Mouse (Mus musculus): Measurements from ENCODE around the gene Cep19.
"Not testable (repeated sequence)": the region's sequence is repeated elsewhere in the genome, so short reads cannot be mapped to it uniquely, and the experiment has no call there.

Gene Cep19

DNA sequence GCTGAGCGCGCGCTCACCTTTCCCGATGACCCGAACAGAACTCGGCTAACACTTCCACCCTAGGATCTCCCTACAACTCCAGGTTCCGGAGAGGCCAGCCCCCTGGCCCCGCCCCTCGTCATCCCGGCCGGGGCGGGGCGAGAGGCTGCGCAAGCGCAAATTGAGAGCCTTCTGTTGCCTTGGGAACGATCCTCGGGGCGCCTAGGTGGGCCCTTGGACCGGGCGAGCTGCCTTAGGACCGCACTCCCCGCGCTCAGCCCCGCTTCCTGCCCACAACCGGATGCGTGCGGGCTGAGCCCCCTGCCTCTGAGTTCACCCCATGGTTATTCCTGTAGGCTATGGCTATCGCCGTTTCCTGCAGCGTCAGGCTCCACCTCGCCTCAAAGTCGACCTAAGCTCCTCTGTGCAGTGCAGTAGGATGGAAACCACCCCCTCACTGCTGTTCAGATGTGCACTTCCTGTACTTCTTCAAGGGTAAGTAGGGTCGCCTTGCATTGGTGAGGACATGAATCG, at the start of gene Cep19, which contains the start of gene Pigx:
Cep19 (plus strand) TSS at position 163 of the 513 bp plus-strand sequence.
Pigx (minus strand) TSS at position 103 of the 513 bp plus-strand sequence.
- peak; percentile 94 for DNase-seq (ENCODE audit: low read depth, low spot score)

DNA sequence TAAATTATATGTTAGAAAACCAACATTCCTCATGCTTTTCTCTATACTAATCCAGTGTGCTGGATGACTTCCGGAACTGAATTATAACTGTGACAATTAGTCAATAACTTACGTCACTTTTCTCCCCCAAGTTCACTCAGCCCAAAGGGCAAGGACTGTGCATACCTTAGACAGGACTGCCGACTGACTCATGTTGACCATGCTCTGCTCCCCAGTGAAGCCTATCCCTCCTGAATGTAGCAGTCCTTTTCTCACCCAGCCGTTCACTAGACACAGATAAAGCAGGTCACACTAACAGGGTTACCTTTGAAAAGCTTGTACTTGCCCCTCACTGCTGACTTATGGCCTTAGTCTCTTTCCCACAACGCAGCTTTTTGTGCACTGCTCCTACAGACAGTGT, 40.8 kb upstream of the Cep19 start:
- DNase-seq (ENCODE audit: low read depth, low spot score): no peak

DNA sequence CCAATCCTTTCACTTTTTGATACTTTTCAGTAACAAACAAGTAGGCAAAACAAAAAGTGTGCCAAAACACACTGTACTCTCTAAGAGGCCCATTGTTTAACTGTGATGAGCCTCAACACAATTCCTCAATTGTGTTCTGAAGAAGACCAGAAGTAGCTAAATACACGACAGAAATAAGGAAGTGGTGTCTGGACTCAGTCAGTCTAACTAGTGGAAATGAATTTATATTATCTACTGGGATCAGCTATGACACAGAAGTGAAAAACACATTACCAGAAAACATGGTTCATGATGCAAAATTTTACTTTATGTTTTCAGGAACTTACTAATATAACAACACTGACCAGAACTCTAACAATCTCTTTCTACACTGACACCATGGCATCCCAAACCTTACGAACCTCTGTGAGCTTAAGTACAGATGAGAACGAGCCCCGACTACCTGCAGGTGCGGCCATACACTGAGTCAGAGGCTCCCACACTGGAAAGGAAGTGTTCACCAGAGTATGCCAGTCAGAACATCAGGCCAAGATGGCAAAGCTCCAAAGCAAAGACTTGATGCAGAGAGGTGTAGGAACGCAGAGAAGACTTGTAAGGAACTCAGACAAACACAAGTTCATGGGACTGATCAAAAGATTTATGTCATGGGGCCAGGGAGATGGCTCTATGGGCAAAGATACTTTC, 39.6 kb upstream of the Cep19 start:
- peak; percentile 65 for DNase-seq (ENCODE audit: low read depth, low spot score)

DNA sequence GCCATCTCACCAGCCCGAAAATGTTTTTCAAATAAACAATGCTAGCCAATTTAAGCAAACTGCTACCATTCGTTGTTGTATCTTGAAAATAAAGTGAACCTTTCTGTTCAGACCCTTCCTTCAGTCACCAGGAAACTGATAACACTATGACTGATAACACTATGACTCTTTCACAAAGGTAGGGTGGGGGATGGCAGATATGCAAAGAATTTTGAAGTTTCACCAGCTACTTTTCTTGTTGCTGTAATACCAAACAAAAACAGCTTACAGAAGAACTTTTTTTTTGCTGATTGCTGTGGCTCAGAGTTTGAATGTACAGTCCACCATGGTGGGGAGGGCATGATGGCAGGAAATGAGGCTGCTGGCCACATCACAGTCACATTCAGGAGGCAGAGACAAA, 37.4 kb upstream of the Cep19 start:
- DNase-seq (ENCODE audit: low read depth, low spot score): no peak

DNA sequence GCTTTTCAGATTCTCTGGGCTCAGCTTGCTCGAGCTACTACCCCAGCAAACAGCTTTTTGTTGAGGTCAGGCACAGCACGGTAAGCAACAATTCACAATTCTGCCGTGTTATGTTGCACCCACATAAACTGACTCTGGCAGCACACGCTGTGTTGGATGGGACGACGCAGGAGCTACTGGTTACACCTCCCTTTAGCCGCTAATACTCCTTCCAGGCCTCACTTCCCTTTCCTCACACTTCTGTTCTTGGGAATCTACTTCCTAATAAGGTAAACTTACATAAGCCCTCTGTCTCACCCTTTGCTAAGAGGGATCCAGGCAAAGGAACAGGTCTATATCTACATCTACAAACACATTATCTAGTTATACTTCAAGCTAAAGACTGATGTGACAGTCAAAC, 35.7 kb upstream of the Cep19 start:
- no peak for DNase-seq (ENCODE audit: low read depth, low spot score)

DNA sequence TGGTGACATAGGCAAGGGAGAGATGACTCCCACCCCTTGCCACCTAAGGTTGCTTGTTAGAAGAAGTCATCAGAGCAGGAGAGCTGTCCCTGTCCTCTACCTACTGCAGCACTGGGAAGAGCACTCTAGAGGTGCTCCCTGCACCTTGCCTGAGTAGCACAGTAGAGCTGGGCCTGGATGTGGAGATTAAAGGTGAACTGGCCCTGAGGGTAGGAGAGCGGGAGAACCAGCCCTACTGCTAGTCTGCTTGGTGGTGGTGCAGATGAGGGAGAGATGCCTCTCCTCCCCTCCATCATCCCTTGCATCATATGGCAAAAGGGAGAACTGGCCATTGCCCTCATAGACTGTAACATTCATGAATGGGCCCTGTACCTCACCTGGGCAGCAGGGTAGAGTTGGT, 32.7 kb upstream of the Cep19 start:
- DNase-seq (ENCODE audit: low read depth, low spot score): no peak

DNA sequence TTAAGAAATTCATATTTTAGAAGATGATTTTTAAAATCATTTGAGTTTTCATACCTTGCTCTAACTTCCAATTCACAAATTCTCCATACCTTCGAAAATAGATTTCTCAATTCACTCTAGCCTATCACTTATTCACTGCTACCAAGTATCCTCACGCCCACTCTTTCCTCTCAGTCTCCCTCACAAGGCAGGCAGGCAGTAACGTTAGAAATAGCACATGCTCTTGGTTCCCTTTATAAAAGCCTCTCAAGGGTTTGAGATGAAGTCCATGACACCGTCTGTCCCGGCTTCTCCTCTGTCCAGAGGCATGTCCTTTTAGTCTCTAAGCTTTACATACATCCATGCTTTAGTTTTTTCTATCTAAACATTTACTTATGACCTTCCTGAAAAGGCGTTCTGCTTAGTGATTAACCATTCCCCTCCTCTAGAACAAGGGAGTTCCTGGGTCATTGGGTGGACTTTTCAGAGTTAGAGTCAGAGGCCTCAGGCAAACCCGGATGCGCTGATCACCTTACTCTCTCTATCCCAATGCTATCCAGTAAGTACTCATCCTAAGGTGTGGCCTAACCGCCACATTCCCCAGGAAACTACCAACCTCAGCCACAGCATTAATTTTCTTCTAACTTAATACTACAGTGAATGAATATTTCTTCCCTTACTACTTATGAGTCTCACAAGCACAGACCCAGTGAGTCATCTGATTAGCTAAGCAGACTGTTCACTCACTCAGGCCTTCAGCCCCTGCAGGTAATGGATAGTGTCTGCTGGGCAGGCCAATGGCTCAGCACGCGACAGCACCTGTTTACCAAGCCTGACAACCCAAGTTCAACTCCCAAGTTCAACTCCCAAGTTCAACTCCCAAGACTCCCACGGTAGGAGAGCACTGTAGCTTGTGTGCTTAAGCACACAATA, 31.0 kb upstream of the Cep19 start:
- DNase-seq (ENCODE audit: low read depth, low spot score): no peak

DNA sequence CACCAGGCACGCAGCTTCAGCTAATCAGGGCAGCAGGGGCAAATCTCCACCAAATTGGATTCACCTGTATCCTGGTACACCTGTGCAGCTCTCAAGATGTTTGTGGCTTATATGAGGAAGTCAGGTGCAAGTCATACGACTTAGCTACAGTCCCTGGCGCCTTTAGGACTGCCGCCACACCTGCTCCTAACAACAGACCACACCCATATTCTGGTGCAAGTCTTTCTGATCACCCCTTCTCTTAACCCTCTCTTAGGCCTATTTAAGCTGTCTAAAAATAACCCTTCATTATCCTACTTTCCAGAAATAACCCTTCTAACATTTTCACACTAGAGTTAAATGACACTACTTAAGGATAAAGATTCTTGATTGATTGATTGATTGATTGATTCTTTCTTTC, 29.5 kb upstream of the Cep19 start:
- not testable (repeated sequence) for DNase-seq (ENCODE audit: low read depth, low spot score)

DNA sequence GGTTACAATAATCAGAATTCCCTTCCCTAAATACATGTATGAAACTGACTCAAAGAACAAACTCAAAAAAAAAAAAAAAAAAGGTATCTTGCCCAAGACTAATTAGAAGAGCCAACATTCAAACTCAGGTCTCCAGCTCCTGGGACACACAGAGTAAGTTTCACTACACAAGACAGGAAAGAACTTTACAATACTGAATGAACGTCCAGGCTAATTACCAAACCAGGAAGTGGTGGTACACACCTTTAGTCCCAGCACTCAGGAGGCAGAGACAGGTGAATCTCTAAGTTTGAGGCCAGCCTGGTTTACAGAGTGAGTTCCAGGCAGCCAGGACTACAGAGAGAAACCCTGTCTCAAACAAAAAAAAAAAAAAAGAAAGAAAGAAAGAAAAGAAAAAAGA, 23.8 kb upstream of the Cep19 start:
- no peak for DNase-seq (ENCODE audit: low read depth, low spot score)

DNA sequence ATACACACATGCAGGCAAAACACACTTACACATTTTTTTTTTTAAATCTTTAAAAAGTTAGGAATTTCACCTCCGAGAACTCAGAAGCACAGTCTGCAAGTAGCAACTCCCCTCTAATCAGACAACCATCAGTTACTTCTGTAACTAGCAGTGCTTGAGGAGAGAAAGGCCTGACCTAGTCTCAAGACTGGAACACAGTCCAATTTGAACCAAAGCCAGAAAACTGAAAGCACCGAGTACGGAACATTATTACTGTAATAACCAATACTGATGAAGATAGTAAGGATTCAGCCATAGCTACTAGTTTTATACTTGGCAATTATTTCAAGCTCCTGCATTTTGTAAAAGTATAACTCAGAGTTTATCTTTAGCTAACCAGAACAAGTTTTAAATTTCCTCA, 23.2 kb upstream of the Cep19 start:
- no peak for DNase-seq (ENCODE audit: low read depth, low spot score)

DNA sequence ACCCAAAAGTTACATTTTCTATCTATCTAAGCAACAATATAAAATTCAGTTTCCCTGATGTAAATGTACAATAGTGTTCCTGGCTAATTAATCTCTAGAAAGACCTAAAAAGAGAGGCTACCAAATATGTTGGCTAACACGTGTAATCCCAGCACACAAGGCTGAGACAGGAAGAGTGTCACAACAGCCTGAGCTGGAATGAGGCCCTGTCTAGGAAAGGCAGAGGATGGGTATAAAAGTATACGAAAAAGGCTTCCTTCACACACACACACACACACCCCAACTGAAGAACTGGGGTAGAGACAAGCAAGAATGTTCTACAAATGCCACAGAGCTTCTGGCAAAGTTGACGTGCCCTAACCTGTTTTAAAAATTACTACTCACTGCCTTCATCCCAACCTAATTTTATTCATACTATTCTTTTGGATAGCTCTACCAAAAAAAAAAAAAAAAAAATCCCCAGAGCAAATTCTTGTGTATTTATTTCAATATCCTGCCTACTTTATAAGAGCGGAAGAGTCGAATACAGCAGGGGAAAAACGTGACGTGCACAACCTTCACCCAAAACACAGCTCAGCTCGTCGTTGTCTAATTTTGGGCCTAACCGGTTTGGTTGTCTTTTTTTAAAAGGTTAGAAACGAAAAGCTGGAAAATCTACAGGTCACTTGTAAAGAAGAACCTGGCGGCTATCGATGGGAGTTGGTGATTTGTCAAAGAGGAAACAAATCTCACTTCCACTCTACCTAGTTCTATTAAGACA, 21.8 kb upstream of the Cep19 start:
- no peak for DNase-seq (ENCODE audit: low read depth, low spot score)

DNA sequence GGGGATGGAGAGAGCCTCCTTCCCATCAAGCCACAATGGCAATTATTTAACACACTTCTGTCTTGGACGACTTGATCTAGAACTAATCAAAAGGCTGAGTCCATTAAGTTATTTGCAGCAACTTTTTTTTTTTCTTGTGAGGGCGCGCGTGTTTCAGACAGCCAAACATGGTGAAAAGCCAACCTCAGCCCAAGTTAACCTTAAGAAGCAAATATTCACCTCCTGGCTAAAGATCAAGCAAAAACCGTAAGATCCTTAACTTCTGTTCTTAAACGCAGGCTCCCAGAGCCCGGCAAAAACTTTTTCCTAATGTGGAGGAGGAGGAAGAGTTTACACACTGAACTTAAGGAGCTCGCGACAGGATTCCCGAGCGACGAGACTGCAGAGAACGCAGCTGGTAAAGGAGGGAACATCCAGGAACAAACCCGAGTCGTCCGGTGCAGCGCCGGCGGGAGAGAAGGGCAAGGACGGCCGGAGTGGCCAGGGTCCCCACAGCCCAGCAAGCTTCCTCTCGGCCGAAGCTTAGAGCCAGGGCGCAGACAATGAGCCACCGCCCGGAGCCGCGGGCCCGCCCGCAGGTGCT, 21.1 kb upstream of the Cep19 start:
- peak; percentile 72 for DNase-seq (ENCODE audit: low read depth, low spot score)

DNA sequence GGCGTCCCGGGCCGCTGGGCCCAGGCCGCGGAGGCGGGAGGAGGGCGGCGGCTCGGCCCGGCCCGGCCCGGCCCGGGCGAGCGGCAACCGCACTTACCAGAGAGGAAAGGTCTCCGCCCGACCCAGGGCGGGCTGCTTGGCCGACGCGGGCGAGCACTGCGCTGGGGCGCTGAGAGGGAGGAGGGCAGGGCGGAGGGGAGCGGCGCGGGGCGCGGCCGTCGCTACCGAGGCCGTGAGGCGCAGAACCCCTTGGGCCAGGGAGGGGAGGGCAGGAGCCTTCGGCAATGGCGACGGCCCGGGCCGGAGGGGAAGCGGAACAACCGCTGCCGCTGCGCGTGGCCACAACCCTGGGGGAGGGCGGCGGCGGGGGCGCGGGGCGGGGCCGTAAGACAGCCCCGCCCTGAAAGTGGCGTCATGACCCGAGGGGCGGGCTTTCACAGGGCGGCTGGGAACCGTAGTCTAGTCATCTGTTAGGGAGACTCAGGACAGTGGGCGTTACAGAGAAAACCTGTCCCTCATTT, 20.5 kb upstream of the Cep19 start, which contains the start of gene Pak2:
Pak2 (minus strand) TSS at position 352 of the 521 bp plus-strand sequence.
- peak; percentile 90 for DNase-seq (ENCODE audit: low read depth, low spot score)

DNA sequence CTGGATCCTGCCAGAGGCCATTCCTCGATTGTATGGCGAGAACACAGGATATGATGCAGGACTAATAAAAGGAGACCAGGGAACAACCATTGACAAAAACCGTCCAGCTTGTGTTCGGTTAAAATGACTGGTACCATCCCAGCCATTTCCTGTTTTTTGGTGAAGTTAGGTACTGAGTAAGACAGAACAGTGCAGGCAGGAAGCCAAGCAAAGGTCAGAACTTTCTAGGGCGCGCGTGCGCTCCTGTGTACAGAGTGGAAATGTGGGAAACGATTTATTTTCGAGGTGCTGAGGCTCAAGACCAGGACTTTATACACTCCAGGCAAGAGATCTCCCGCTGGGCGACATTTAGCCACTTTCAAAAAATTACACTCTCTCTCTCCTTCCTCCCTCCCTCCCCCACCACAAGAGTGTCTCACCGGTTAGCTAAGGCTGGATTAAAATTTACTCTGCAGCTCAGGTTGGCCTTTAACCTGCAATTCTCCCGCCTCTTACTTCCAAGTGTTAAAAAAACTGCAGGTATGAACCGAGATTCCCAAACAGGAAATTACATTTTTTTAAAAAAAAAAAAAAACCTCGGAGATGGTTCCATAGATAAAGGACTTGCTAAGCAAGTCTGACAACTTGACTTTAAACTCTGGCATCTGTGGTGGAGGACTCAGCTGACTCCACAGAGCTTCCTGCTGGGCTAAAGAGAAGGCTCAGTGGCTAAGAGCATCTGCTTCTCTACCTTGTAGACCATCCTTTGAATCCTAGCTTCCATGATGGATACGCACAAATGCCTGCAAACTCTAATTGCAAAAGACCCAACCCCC, 11.8 kb upstream of the Cep19 start:
- DNase-seq (ENCODE audit: low read depth, low spot score): no peak

DNA sequence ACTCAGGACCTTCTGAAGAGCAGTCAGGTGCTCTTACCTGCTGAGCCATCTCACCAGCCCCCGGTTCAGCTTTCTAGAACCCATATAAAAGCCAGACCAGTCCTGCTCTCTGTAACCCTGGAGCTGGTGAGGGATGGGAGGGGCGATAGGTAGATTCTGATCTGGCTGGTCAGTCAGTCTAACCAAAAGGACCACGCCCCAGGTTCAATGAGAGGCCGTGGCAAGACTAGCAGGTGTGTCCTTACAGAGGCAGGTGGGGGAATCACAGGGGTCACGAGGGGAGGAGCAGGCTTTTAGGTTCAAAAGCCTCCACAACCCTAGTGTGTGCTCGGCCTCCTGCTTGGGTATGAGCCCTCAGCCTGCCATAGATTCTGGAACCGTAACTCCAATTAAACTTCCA, 8.1 kb upstream of the Cep19 start:
- no peak for DNase-seq (ENCODE audit: low read depth, low spot score)

DNA sequence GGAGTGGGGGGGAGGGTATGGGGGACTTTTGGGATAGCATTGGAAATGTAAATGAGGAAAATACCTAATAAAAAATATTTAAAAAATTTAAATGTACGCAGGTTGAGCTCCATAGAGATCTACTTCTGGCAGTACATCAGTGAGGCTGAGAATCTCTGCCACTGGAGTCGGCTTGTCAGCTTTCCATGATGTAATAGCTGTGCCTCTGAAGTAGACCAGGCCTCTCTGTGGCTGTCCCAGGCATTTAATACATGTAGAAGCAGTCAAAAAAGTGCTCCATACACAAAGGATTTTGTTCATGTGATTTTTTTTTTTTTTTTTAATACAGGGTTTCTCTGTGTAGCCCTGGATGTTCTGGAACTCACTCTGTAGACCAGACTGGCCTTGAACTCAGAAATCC, 1.8 kb upstream of the Cep19 start:
- DNase-seq (ENCODE audit: low read depth, low spot score): not testable (repeated sequence)

DNA sequence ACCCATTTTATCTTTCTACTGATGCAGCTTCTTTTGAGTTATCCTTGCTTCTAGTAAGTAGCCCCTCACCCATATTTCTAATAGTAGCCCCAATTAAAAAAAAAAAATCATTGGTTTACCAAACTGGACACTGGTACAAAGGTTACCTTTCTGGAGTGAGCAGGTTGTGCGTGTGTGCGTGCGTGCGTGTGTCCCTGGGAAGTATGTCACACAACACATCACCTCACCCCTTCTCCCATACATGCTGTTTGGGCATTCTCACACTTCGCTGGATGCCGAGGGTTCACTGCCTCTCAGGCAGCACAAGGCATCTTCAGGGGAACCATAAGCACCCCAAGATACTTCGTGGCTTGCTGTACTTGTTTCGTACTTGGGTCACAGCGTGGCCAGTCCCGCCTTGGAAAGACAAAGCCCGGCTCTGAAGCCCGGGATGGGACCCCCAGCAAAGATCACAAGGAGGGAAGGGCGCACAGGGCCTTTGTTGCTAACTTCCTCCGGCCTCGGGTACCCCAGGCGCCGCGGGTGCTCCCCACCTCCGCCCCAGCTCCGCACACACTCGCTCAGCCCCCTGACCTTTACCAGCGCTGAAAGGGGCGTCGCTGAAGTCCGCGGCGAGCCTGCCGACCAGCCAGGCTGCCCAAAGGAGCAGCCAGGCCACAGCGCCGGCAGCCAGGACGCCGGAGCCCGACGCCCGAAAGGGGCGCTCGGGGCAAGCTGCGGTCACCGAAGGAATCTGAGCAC, 533 bp upstream of the Cep19 start:
- no peak for DNase-seq (ENCODE audit: low read depth, low spot score)

DNA sequence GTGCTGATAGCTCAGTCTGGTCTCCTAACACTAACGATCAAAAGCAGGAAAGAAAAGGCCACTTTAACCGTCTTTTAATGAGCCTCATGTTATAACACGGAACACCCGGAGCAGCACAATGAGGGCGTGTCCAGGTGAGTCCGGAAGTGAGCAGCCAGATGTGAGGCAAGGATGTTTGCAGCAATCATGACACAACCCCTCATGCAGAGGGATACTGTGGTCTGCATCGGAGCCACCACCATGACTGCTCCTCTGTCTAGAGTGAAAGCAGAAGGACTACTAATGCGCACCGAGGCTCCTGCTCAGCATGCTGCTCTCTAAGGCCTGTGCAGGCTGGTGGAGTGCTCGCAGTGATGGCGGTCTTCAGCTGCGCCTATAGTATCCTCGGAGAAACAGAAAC, 2.7 kb downstream of the Cep19 start:
- DNase-seq (ENCODE audit: low read depth, low spot score): no peak

DNA sequence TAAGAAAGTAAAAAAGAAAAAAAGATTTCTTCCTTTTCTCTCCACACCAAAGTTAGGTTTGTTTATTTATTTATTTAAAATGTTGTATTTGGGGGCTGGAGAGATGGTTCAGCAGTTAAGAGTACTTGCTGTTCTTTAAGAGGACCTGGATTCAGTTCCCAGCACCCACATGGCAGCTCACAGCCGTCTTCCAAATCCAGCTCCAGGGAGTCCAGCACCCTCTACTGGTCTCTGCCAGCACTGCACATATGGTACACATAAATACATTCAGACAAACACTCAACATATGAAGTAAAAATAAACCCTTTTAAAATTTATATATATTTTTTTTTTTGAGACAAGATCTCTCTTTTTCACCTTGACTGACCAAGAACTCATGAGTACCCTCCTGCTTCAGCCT, 6.1 kb downstream of the Cep19 start:
- DNase-seq (ENCODE audit: low read depth, low spot score): no peak
